Mouse (Mus musculus) liver, postnatal 0 days (tissue): ENCODE data around the gene Abcc10.

Experiments
- CTCF ChIP-seq: sonication (generic); IDR thresholded peaks from 2 replicates; pipeline ENCODE4 v1.5.1; 2016; ENCODE audit warnings: antibody characterized with exemption, low read depth
- EP300 ChIP-seq: IDR thresholded peaks from 2 replicates; pipeline ENCODE4 v1.6.1; 2016; ENCODE audit warnings: antibody characterized with exemption, low read depth, mild to moderate bottlenecking

- TF ChIP-seq CTCF (no peak), EP300 (no peak)
These were observed 53.7 kb downstream of the Abcc10 start for GRCm38 (mm10) chr17:46274465-46274864.
